Mouse (Mus musculus): Measurements from ENCODE around the gene Mrpl45.

DNA sequence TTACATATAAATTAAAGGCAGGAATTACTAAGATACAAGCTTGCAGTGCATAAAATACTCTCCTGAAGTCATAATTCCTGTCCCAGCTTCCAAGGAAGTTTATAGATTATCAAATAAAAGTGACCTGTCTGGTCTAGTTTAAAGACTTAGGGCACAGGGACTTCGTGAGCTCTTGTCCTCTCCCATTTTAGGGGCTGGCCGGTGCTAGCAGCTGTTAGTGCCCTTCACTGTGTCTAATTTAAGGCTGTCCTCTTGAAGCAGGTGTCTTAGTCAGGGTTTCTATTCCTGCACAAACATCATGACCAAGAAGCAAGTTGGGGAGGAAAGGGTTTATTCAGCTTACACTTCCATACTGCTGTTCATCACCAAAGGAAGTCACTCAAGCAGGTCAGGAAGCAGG, 57.9 kb downstream of the Mrpl45 start:
- no peak for TF ChIP-seq POLR2A (IDR thresholded peaks at IDR 0.05; ENCODE audit: low read depth, low read length)
- TF ChIP-seq CTCF (conservative IDR thresholded peaks at IDR 0.05; ENCODE audit: insufficient read depth, insufficient read length, low read depth, low read length): no peak

Measured in kidney, adult 2 months (tissue).